Mouse (Mus musculus) cerebellum, adult 9-11 months (tissue): ENCODE measurements at regions not wholly inside any gene's neighbourhood (a gene's known extent, or its start where the extent isn't known, plus 50 kb on each side); places are given as distances from the start of the nearest gene placed in this dataset.
"Not testable (repeated sequence)": the region's sequence is repeated elsewhere in the genome, so short reads cannot be mapped to it uniquely, and the experiment has no call there.

Experiments
- DNase-seq: peaks from one replicate; pipeline ENCODE4 v3.0.0; 2022

GRCm38 (mm10) chr2:108766461-108766860 is 514.1 kb upstream of the Kif18a start:
- DNase-seq: no peak

- no peak for DNase-seq
These were observed 510.2 kb upstream of the Kif18a start for GRCm38 (mm10) chr2:108770383-108770782.

- DNase-seq: no peak
These were observed 497.1 kb upstream of the Kif18a start for GRCm38 (mm10) chr2:108783457-108783856.

GRCm38 (mm10) chr2:108785161-108785957 is 495.2 kb upstream of the Kif18a start:
- DNase-seq: peak; percentile 63

GRCm38 (mm10) chr2:108789166-108789565 is 491.4 kb upstream of the Kif18a start:
- no peak for DNase-seq

- DNase-seq: no peak
These were observed 485.4 kb upstream of the Kif18a start for GRCm38 (mm10) chr2:108795145-108795544.

- no peak for DNase-seq
These were observed 483.5 kb upstream of the Kif18a start for GRCm38 (mm10) chr2:108796816-108797581.

- no peak for DNase-seq
These were observed 468.2 kb upstream of the Kif18a start for GRCm38 (mm10) chr2:108812367-108812766.

- DNase-seq: no peak
These were observed 467.4 kb upstream of the Kif18a start for GRCm38 (mm10) chr2:108813040-108813566.

GRCm38 (mm10) chr2:108816579-108816978 is 464.0 kb upstream of the Kif18a start:
- DNase-seq: no peak

- DNase-seq: no peak
These were observed 456.5 kb upstream of the Kif18a start for GRCm38 (mm10) chr2:108824025-108824424.

GRCm38 (mm10) chr2:108825981-108826380 is 454.6 kb upstream of the Kif18a start:
- DNase-seq: no peak

GRCm38 (mm10) chr2:108827106-108827838 is 453.3 kb upstream of the Kif18a start:
- no peak for DNase-seq

GRCm38 (mm10) chr2:108827974-108828700 is 452.4 kb upstream of the Kif18a start:
- no peak for DNase-seq

- not testable (repeated sequence) for DNase-seq
These were observed 436.7 kb upstream of the Kif18a start for GRCm38 (mm10) chr2:108843855-108844254.

GRCm38 (mm10) chr2:108848051-108848450 is 432.5 kb upstream of the Kif18a start:
- DNase-seq: no peak

- no peak for DNase-seq
These were observed 426.1 kb upstream of the Kif18a start for GRCm38 (mm10) chr2:108854399-108854798.

GRCm38 (mm10) chr2:108877141-108877540 is 403.4 kb upstream of the Kif18a start:
- DNase-seq: peak; percentile 2

- no peak for DNase-seq
These were observed 402.9 kb upstream of the Kif18a start for GRCm38 (mm10) chr2:108877676-108878075.

- DNase-seq: no peak
These were observed 376.3 kb upstream of the Kif18a start for GRCm38 (mm10) chr2:108904121-108904733.

GRCm38 (mm10) chr2:108913555-108913954 is 367.0 kb upstream of the Kif18a start:
- DNase-seq: no peak

GRCm38 (mm10) chr2:108913967-108914366 is 366.6 kb upstream of the Kif18a start:
- DNase-seq: no peak
